Mouse (Mus musculus) erythroblast, embryonic 14.5 days (primary cell): Measurements from ENCODE around the gene Scn10a.

Source experiments
- GATA1 ChIP-seq: IDR thresholded peaks from 2 replicates; pipeline ENCODE4 v1.6.1; 2012; ENCODE audit warnings: low read length, inconsistent platforms, mixed read lengths
- TAL1 ChIP-seq: IDR thresholded peaks from 3 replicates; pipeline ENCODE4 v1.6.1; 2012; ENCODE audit warnings: low read length, inconsistent platforms, mixed read lengths

DNA sequence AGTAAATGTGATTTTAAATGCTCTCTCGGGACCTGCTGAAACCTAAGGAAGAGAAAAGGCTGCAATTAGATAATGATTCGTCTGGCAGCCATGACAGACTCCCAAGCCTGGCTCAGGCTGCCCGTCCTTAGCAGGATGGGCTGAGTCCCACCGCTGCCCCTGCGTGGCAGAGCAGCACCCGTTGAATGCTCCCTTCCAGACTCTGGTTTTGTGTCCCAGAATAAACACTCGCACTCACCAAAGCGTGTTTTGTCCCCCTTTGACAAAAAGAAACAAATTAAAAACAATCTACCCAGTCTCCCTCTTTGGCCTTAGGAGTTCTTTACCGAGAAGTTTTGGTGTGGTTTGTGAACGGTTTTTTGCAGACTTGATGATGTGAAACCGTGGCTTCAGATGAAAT is at the start of gene Scn10a:
- TF ChIP-seq TAL1 = no peak
- no peak for TF ChIP-seq GATA1
